Mouse (Mus musculus): ENCODE results near the gene Cbarp.
A peak's percentile ranks its signal among the peaks of the same experiment; 100 is the strongest.
"Not testable (repeated sequence)": the region's sequence is repeated elsewhere in the genome, so short reads cannot be mapped to it uniquely, and the experiment has no call there.

Cbarp gene

GRCm38 (mm10) chr10:80169651-80170050 lies 29.0 kb upstream of the Cbarp start:
- no peak for DNase-seq

GRCm38 (mm10) chr10:80169070-80169469 lies 28.4 kb upstream of the Cbarp start:
- DNase-seq: no peak

DNA sequence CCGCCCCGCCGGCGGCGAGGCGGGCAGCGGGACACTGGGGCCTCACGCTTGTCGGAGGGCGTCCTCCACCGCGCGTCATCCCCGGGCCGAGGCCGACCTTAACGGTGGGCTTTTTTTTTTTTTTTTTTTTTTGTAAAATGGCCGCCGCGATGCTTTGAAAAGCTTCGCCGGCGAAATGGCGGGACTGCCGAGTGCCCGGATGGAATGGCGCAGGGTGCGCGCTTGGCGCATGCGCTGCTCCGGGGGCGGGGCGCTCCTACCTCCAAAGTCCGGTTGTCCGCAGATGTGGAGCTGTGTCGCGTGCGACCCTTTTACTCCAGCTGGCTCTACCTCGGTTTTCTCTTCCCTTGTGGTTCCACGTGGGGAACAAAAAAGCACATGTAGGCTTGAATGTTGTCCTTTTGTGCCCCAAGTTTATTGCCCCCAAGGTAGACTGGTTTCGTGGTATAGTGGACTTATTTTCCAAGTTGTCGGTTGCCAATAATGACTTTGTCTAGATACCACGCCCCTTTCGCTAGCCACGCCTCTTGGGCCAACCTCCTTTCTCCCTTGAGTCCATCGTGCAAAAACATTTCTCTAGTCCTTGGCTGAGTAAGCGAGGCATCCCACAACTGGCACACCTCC lies 27.5 kb upstream of the Cbarp start:
- peak; percentile 94 for DNase-seq

- DNase-seq: peak; percentile 100
Observed at GRCm38 (mm10) chr10:80167460-80168037, 26.9 kb upstream of the Cbarp start.

DNA sequence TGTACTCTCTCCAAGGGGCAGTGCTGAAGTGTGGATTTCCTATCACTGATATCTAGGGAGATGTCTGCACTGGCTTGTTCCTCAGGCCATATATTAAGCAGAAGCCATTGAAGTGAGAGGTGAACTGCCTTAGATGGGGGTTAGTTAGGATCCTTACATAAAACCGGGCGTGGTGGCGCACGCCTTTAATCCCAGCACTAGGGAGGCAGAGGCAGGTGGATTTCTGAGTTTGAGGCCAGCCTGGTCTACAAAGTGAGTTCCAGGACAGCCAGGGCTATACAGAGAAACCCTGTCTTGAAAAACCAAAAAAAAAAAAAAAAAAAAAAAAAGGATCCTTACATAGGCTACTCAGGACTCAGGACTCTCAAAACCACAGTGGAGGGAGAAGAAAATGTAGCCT lies 25.5 kb upstream of the Cbarp start:
- DNase-seq: not testable (repeated sequence)

DNA sequence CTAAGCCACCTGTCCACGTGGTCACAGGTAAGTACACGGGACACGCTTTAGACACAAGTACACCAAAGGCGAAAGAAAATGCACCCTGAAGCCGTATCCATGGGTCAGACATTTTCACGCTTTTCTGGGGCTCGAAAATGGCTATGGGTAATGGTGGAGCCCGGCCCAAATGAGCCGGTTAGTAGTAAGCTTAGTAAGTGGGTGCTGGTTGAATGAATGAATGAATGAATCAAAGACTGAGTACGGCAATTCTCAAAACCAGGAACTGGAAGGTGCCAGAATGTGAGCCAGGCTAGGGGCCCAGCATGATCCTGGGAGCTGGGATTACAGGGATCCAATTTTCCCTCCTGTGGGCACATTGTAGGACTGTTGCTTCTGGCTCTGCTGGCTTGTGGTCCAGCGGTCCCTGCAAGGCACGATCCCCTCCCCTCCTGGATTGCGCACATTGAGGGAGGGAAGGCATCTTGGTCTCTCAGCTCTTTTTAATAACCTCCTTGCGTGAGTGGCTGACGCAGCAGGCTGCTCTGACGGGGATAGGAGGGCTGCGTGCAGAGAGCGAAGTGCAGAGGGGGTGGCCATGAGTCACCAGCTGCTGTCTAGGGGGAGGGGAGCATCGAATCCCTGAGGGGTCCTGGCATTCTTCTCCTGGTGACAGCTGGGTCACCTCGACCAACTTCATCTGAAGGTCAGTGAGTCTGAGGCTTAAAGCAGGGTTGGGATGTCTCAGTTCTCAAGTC lies 24.9 kb upstream of the Cbarp start, which contains the start of gene Cirbp:
Cirbp (plus strand) TSS at position 594 of the 737 bp plus-strand sequence.
- peak; percentile 46 for DNase-seq

DNA sequence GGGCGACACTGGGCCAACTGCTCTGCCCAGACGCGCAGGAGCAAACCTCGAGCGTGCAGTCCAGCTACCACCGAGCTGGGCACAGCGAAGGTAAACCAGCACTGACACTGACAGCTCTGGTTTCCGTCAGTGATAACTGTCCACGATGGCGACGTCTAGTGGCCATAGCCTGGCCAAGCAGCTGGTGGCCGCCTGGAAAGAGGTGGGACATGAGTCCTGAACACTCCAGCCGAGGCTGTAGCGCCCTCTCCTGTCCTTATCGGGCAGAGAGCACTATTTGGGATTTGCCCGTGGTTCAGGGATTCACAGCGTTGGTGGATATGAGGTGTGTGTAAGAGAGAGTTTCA lies 24.3 kb upstream of the Cbarp start:
- DNase-seq: peak; percentile 98

DNA sequence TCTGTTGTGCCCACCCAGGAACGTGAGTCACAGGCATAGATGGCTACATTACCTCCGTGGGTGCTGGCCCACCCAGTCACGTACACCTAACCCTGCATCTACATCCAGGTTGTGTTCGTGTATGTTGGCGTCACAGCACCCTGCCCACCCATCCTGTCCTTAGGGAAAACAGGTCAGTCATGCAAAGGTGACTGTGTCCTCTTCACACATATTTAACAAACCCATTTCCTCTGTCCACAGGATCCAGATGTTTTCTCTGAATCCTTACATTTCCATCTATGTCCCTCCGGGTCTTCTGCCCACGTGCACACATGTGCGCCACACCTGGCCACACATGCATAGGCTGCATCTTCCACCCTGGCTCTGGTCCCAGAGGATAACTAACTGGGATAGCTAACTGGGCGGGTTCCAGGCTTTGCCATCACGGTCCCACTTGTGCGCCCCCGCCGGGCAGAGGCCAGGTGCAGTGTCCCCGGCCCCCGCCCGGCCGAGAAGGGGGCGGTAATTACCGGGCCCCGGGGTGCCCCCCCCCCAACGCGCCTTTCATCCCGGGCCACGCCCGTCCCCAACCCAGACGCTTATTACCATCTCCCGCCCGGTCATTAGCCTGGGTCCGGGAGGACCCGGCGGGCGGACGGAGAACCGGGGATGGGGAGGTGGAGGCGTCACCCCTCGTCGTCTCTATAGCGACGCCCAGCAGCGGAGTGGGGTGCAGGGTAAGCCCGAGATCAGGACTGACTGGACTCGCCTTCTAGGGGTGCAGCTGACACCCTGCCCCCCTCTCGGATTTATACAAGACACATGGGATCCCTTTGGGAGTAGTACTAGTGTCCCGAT lies 23.7 kb upstream of the Cbarp start:
- DNase-seq: peak; percentile 45

GRCm38 (mm10) chr10:80163721-80164120 lies 23.1 kb upstream of the Cbarp start:
- no peak for DNase-seq

- DNase-seq: no peak
Observed at GRCm38 (mm10) chr10:80162716-80163299, 22.2 kb upstream of the Cbarp start.

GRCm38 (mm10) chr10:80162243-80162608 lies 21.6 kb upstream of the Cbarp start:
- no peak for DNase-seq

DNA sequence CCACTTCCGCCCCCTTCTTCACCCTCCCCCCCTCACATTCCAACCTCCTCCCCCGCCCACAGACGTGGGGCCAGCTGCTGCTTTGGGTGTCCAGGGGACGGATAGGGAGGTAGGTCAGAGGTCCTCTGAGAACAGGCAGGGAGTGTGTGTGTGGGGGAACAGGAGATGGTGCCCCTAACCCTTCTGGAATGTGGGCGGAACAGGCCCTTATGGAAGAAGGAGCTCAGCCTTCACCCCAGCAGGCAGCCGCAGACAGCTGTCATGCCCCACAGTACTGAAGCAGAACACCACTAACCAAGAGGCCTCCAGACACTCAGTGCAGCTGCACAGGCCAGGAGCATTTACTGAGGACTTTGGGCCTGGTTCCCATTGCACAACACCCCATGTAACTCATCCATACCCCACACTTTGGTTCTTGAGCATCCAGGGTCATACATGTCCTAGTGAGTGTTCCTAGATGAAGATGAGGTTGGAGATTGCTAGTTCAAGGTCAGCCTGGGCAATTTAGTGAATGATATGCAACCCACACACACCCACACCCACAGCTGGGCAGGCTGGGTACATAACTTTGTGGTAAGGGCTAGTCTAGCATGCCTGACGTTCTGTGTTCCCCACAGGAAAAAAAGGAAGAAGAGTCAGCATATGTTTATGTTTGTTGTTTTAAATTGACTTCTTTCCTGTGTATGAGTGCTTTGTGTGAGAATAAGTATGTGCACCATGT lies 21.0 kb upstream of the Cbarp start:
- peak; percentile 49 for DNase-seq

GRCm38 (mm10) chr10:80160455-80161371 lies 20.1 kb upstream of the Cbarp start:
- DNase-seq: peak; percentile 90

DNA sequence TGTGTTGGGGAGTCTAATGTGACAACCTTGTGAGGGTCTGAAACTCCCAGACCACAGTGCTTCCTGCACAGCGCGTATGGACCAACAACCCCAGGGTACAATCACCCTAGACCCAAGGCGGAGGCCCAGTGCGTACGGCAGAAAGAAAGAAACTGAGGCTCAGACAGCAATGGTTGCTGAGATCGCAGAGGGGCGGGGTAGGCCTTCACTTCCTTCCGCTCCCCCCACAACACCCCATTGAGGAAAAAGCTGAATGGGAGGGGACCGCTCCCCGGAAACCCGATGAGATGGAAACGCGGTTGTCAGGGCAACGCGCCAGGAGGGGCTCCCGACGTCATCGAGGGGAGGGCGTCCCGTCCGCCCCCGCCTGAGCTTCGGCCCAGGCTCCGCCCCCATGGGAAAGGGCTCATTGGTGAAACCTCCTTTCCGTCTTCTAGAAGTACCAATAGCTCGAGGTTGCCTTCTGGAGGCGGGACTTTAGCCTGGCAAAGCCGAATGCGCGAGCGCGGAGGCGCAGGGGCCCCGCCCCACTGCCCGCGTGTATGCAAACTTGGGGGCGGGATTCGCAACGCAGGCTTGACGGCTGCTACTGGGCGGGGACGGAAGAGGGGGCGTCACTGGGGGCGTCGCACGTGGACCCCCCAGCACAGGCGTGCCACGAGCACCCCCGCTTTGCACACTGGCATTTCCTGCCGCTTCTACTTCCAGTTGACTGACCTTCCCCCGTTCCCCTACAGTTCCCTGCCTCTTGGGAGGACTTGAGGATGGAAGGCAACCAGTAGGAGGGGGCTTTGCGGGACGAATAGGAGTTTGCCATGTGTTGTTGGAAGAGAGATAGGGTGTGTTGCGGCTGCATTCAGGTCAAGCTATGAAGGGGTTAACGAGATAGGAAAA lies 19.2 kb upstream of the Cbarp start:
- peak; percentile 99 for DNase-seq

- DNase-seq: no peak
Observed at GRCm38 (mm10) chr10:80159021-80159560, 18.5 kb upstream of the Cbarp start.

- peak; percentile 69 for DNase-seq
Observed at GRCm38 (mm10) chr10:80158307-80158986, 17.8 kb upstream of the Cbarp start.

- DNase-seq: no peak
Observed at GRCm38 (mm10) chr10:80157141-80157929, 16.7 kb upstream of the Cbarp start.

GRCm38 (mm10) chr10:80156752-80157053 lies 16.1 kb upstream of the Cbarp start:
- no peak for DNase-seq
